9 mouse cellular contexts compared by ENCODE assay signal in the genomic region with DNA sequence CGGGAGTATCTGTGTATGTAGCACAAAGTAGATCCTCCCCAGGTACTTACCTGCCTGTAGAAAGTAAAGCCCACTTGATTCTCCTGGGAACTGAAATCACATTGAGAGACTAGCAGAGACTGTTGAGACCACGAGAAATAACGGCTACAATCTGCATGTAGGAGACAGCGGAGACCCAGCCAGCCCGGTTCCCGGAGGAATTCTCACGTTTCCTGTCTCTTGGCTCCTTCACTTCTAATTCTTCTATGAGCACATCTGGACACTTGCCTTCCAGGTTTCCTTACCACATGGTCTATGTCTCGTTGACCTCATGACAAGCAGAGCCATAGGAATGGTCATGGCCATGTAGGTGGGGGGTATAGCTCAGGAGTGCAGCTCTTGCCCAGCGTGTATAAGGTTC. TPM values are rescaled to one million over a fixed set of nuclear protein-coding genes. Genes with fewer than 3 reads are reported as not detected.
A peak's percentile ranks its signal among the peaks of the same experiment; 100 is the strongest.
DNase-seq lines count a peak whose midpoint lies in the region; ATAC-seq lines count a peak whose summit lies in the region.
"Had no signal": no experiment of that assay in that cellular context is flagged by ENCODE, and none has a peak within 500 bp of the region (broad histone marks: within the 10 kb centered on the region; RNA-seq: fewer than 3 reads in every experiment).

No protein-coding gene starts in this region.

- peak overlapping the region; percentile 11; the same call in 1 of the 2 replicates for H3K27ac ChIP-seq in kidney, embryonic 15.5 days
- no peak overlapping the region for H3K27ac ChIP-seq in embryonic facial prominence, embryonic 14.5 days (replicated peaks; ENCODE audit: low read depth, low read length)
- H3K27ac ChIP-seq: liver, embryonic 12.5 days had no signal

- H3K4me1 ChIP-seq in kidney, embryonic 15.5 days: peaks cover 17% of the 10 kb centered on the region
- peaks cover 8% of the 10 kb centered on the region for H3K4me1 ChIP-seq in embryonic facial prominence, embryonic 14.5 days (ENCODE audit: control insufficient read depth, insufficient read depth, low read length)

- DNase-seq in heart, adult 11 months: peak; percentile 91
- DNase-seq in heart, adult 8-10 months (ENCODE audit: low spot score): no peak
- DNase-seq in kidney, postnatal 36 days: no peak
- peak; percentile 40 for DNase-seq in embryonic facial prominence, embryonic 14.5 days (ENCODE audit: low spot score)
- peak; percentile 45 to 52 for DNase-seq in heart, postnatal 10 days
- DNase-seq in spleen, postnatal 10 days (ENCODE audit: low spot score in 2 of 2): no peak

- H3K36me3 ChIP-seq in kidney, embryonic 15.5 days: no peaks in the 10 kb centered on the region
- no peaks in the 10 kb centered on the region for H3K36me3 ChIP-seq in embryonic facial prominence, embryonic 14.5 days (ENCODE audit: control insufficient read depth, insufficient read depth, low read length)
- H3K36me3 ChIP-seq: hindbrain, embryonic 15.5 days; liver, embryonic 12.5 days had no signal

- H3K9ac ChIP-seq in kidney, embryonic 15.5 days: no peak overlapping the region
- H3K9ac ChIP-seq in embryonic facial prominence, embryonic 14.5 days (ENCODE audit: low read depth, low read length): no peak overlapping the region
- H3K9ac ChIP-seq: hindbrain, embryonic 15.5 days; liver, embryonic 12.5 days had no signal

- no peaks in the 10 kb centered on the region for H3K27me3 ChIP-seq in kidney, embryonic 15.5 days
- H3K27me3 ChIP-seq in embryonic facial prominence, embryonic 14.5 days (replicated peaks; ENCODE audit: control insufficient read depth, insufficient read depth, low read length): no peaks in the 10 kb centered on the region
- H3K27me3 ChIP-seq: hindbrain, embryonic 15.5 days had no signal

- 79% methylated on average over 9 of the region's 9 CpGs for WGBS in kidney, embryonic 15.5 days
- WGBS in embryonic facial prominence, embryonic 14.5 days: 67% methylated on average over 9 of the region's 9 CpGs

- no peak overlapping the region for H3K4me3 ChIP-seq in kidney, embryonic 15.5 days (replicated peaks)
- no peak overlapping the region for H3K4me3 ChIP-seq in embryonic facial prominence, embryonic 14.5 days (ENCODE audit: low read depth, low read length)
- H3K4me3 ChIP-seq: hindbrain, embryonic 15.5 days; liver, embryonic 12.5 days had no signal

- H3K9me3 ChIP-seq in kidney, embryonic 15.5 days (replicated peaks): no peaks in the 10 kb centered on the region
- no peaks in the 10 kb centered on the region for H3K9me3 ChIP-seq in embryonic facial prominence, embryonic 14.5 days (ENCODE audit: control insufficient read depth, low read length)
- H3K9me3 ChIP-seq: hindbrain, embryonic 15.5 days; liver, embryonic 12.5 days had no signal

- intact Hi-C loops in heart, postnatal 10 days (cut with DNase I): loop anchor here (2.0 kb wide), 1 partner anchor 21 kb away; no protein-coding TSS in a partner anchor

- H3K4me2 ChIP-seq in kidney, embryonic 15.5 days: no peak overlapping the region
- no peak overlapping the region for H3K4me2 ChIP-seq in embryonic facial prominence, embryonic 14.5 days (ENCODE audit: low read depth, low read length)
- H3K4me2 ChIP-seq: liver, embryonic 12.5 days had no signal

- ATAC-seq in kidney, embryonic 15.5 days (replicated peaks; ENCODE audit: low FRiP score): no peak
- ATAC-seq in embryonic facial prominence, embryonic 14.5 days (ENCODE audit: low read depth): peak; percentile 22; the same call in 1 of the 2 replicates
- ATAC-seq: liver, embryonic 12.5 days had no signal

RNA-seq across cellular contexts. Expression of a gene that starts 0.8 kb away (rescaled TPM):
- 100 to 1,000 TPM; 354 to 475 (median 429) TPM for total RNA-seq in heart, adult 8-10 months (2022)
- polyA plus RNA-seq in kidney, embryonic 15.5 days (2015; fragmentation: Nextera tagmentation; extraction: Ambion mirVana): 1.0 and 1.7 TPM in 2 replicates
- 1.6 and 2.8 TPM in 2 replicates for polyA plus RNA-seq in embryonic facial prominence, embryonic 14.5 days (2014; fragmentation: Nextera tagmentation; extraction: Ambion mirVana)
- total RNA-seq in heart, postnatal 10 days (2021): 100 to 1,000 TPM; 498 to 553 TPM
- polyA plus RNA-seq: liver, embryonic 12.5 days had no signal

Comparison
In these comparisons a context has a peak if more than half of its experiments do, and no peak if none do; other contexts are left out.
1. DNase-seq: peak in heart, adult 11 months (single experiment), embryonic facial prominence, embryonic 14.5 days (single experiment) and heart, postnatal 10 days (2 of 2); none in heart, adult 8-10 months (single experiment), kidney, postnatal 36 days (0 of 2) and spleen, postnatal 10 days (0 of 2).